Mouse (Mus musculus) embryo, embryonic 9.5 days (tissue): ENCODE results near the gene Creb3l4.
"Not testable (repeated sequence)": the region's sequence is repeated elsewhere in the genome, so short reads cannot be mapped to it uniquely, and the experiment has no call there.

Source experiments
- DNase-seq: peaks from one replicate; pipeline ENCODE4 v3.0.0-alpha.2; 2017; ENCODE audit errors: extremely low spot score

The Creb3l4 gene

GRCm38 (mm10) chr3:90265034-90265931 lies 22.0 kb upstream of the Creb3l4 start, which contains the start of gene Dennd4b:
Dennd4b (plus strand) TSS chr3:90265185.
- peak; percentile 95 for DNase-seq

- DNase-seq: no peak
Observed at GRCm38 (mm10) chr3:90264687-90265033, 21.3 kb upstream of the Creb3l4 start.

GRCm38 (mm10) chr3:90263121-90263771 lies 19.9 kb upstream of the Creb3l4 start:
- no peak for DNase-seq

- no peak for DNase-seq
Observed at GRCm38 (mm10) chr3:90258521-90258920, 15.2 kb upstream of the Creb3l4 start.

GRCm38 (mm10) chr3:90256731-90257530 lies 13.6 kb upstream of the Creb3l4 start:
- DNase-seq: no peak

GRCm38 (mm10) chr3:90255784-90256353 lies 12.6 kb upstream of the Creb3l4 start:
- DNase-seq: no peak

- no peak for DNase-seq
Observed at GRCm38 (mm10) chr3:90255194-90255565, 11.9 kb upstream of the Creb3l4 start.

- DNase-seq: no peak
Observed at GRCm38 (mm10) chr3:90254419-90255193, 11.3 kb upstream of the Creb3l4 start.

GRCm38 (mm10) chr3:90253653-90254418 lies 10.5 kb upstream of the Creb3l4 start, which contains the start of gene Crtc2:
Crtc2 (plus strand) TSS chr3:90254163.
- peak; percentile 93 for DNase-seq

GRCm38 (mm10) chr3:90253174-90253573 lies 9.9 kb upstream of the Creb3l4 start:
- not testable (repeated sequence) for DNase-seq

- not testable (repeated sequence) for DNase-seq
Observed at GRCm38 (mm10) chr3:90252659-90253058, 9.3 kb upstream of the Creb3l4 start.

GRCm38 (mm10) chr3:90251731-90252226 lies 8.5 kb upstream of the Creb3l4 start:
- DNase-seq: not testable (repeated sequence)

GRCm38 (mm10) chr3:90250791-90251190 lies 7.5 kb upstream of the Creb3l4 start:
- DNase-seq: no peak

- DNase-seq: no peak
Observed at GRCm38 (mm10) chr3:90248746-90249100, 5.4 kb upstream of the Creb3l4 start.

GRCm38 (mm10) chr3:90247960-90248745 lies 4.8 kb upstream of the Creb3l4 start, which contains the start of gene Slc39a1:
Slc39a1 (plus strand) TSS chr3:90248172.
- DNase-seq: peak; percentile 96

- DNase-seq: no peak
Observed at GRCm38 (mm10) chr3:90247630-90247959, 4.3 kb upstream of the Creb3l4 start.

- no peak for DNase-seq
Observed at GRCm38 (mm10) chr3:90245406-90245805, 2.1 kb upstream of the Creb3l4 start.

- no peak for DNase-seq
Observed at GRCm38 (mm10) chr3:90241669-90242358, 1.5 kb downstream of the Creb3l4 start.

GRCm38 (mm10) chr3:90241251-90241650 lies 2.1 kb downstream of the Creb3l4 start:
- DNase-seq: no peak
